Mouse (Mus musculus) midbrain, embryonic 16.5 days (tissue): Measurements from ENCODE around the gene Mmp24. TPM values are rescaled to one million over a fixed set of nuclear protein-coding genes. Genes with fewer than 3 reads are reported as not detected.

ENCODE experiments used
- ATAC-seq: fragments of 200-750 bp; cut with Nextera tagmentation; 2 replicates; pipeline ENCODE4 v1.8.0; 2017; ENCODE audit warnings: moderate TSS enrichment
- H3K27ac ChIP-seq: fragments of 300-500 bp; sonication (generic); 2 replicates; pipeline ENCODE4 v1.5.1; 2014; ENCODE audit warnings: mild to moderate bottlenecking, low read length, mixed read lengths
- H3K27me3 ChIP-seq: fragments of 300-500 bp; sonication (generic); 2 replicates; pipeline ENCODE4 v1.6.1; 2014; ENCODE audit warnings: low read depth, low read length, mixed read lengths; ENCODE audit not compliant: control insufficient read depth, insufficient read depth
- H3K36me3 ChIP-seq: fragments of 300-500 bp; sonication (generic); 2 replicates; pipeline ENCODE4 v1.6.1; 2014; ENCODE audit warnings: mild to moderate bottlenecking, low read length, moderate library complexity, mixed read lengths; ENCODE audit not compliant: control insufficient read depth, insufficient read depth
- H3K4me1 ChIP-seq: fragments of 300-500 bp; sonication (generic); 2 replicates; pipeline ENCODE4 v1.6.1; 2014; ENCODE audit warnings: mild to moderate bottlenecking, low read length, mixed read lengths; ENCODE audit not compliant: control insufficient read depth, insufficient read depth
- H3K4me2 ChIP-seq: fragments of 300-500 bp; sonication (generic); 2 replicates; pipeline ENCODE4 v1.6.1; 2014; ENCODE audit warnings: mild to moderate bottlenecking, low read length, mixed read lengths
- H3K4me3 ChIP-seq: fragments of 300-500 bp; sonication (generic); 2 replicates; pipeline ENCODE4 v1.5.1; 2014; ENCODE audit warnings: low read depth, mild to moderate bottlenecking, low read length, moderate library complexity, mixed read lengths
- H3K9ac ChIP-seq: fragments of 300-500 bp; sonication (generic); 2 replicates; pipeline ENCODE4 v1.6.1; 2014; ENCODE audit warnings: low read depth, low read length, mixed read lengths
- H3K9me3 ChIP-seq: fragments of 300-500 bp; sonication (generic); replicated peaks from 2 replicates; pipeline ENCODE4 v1.6.1; 2014; ENCODE audit warnings: mild to moderate bottlenecking, low read length, mixed read lengths; ENCODE audit not compliant: control insufficient read depth, poor library complexity, severe bottlenecking
- WGBS: fragments of 180-500 bp; shearing (Covaris S2); extraction: QIAGEN DNeasy Blood & Tissue Kit; methylation state at CpG from one replicate; pipeline ENCODE4 v1.1.7; 2014; 5-methylcytosine and 5-hydroxymethylcytosine counted together
- polyA plus RNA-seq: library from polyadenylated mRNA; unstranded; fragments of >200 nt; fragmentation: Nextera tagmentation; extraction: Ambion mirVana; gene quantifications from 2 replicates; pipeline ENCODE4 v1.2.1, GENCODE M21; 2015

The Mmp24 gene
- polyA plus RNA-seq, 1 experiment from 2014 or later: 16.7 TPM

GRCm38 (mm10) chr2:155849464-155849863 is 74.3 kb downstream of the Mmp24 start:
- H3K36me3 ChIP-seq: peaks cover 18% of the 10 kb centered on the region

GRCm38 (mm10) chr2:155850120-155850519 is 75.0 kb downstream of the Mmp24 start:
- no peaks in the 10 kb centered on the region for H3K4me1 ChIP-seq
- H3K4me2 ChIP-seq: no peak overlapping the region
- 78% methylated on average over 7 of the region's 7 CpGs for whole genome bisulfite sequencing
- no peaks in the 10 kb centered on the region for H3K9me3 ChIP-seq
- no peak overlapping the region for H3K27ac ChIP-seq
- H3K36me3 ChIP-seq: peaks cover 14% of the 10 kb centered on the region
- H3K4me3 ChIP-seq: no peak overlapping the region
- no peaks in the 10 kb centered on the region for H3K27me3 ChIP-seq
- no peak overlapping the region for H3K9ac ChIP-seq
- ATAC-seq: no peak

More at GRCm38 (mm10) chr2:155849464-155849863, 74.3 kb downstream of the Mmp24 start:
- 71% methylated on average over 7 of the region's 7 CpGs for WGBS
- no peak overlapping the region for H3K9ac ChIP-seq
- ATAC-seq: no peak
- no peaks in the 10 kb centered on the region for H3K27me3 ChIP-seq
- H3K27ac ChIP-seq: no peak overlapping the region
- H3K4me1 ChIP-seq: no peaks in the 10 kb centered on the region
- no peak overlapping the region for H3K4me2 ChIP-seq
- no peaks in the 10 kb centered on the region for H3K9me3 ChIP-seq
- H3K4me3 ChIP-seq: no peak overlapping the region

GRCm38 (mm10) chr2:155852536-155852935 is 77.4 kb downstream of the Mmp24 start:
- Histone ChIP-seq H3K9me3 (no peaks in the 10 kb centered on the region), H3K4me2 (no peak overlapping the region), H3K9ac (no peak overlapping the region), H3K36me3 (peaks cover 6% of the 10 kb centered on the region; the same call in 1 of the 2 replicates), H3K27ac (no peak overlapping the region), H3K4me1 (no peaks in the 10 kb centered on the region), H3K27me3 (no peaks in the 10 kb centered on the region), H3K4me3 (no peak overlapping the region)
- 94% methylated on average over 5 of the region's 5 CpGs for WGBS
- no peak for ATAC-seq

- no peak for ATAC-seq
- Histone ChIP-seq H3K4me3 (no peak overlapping the region), H3K9ac (no peak overlapping the region), H3K27ac (no peak overlapping the region), H3K27me3 (no peaks in the 10 kb centered on the region), H3K9me3 (no peaks in the 10 kb centered on the region), H3K36me3 (no peaks in the 10 kb centered on the region), H3K4me2 (no peak overlapping the region), H3K4me1 (peaks cover 11% of the 10 kb centered on the region)
- WGBS: 85% methylated on average over 7 of the region's 7 CpGs
These were observed 85.0 kb downstream of the Mmp24 start for GRCm38 (mm10) chr2:155860102-155860501.

GRCm38 (mm10) chr2:155861581-155861980 is 86.4 kb downstream of the Mmp24 start:
- H3K4me1 ChIP-seq: peaks cover 11% of the 10 kb centered on the region
- no peak overlapping the region for H3K4me2 ChIP-seq
- H3K36me3 ChIP-seq: no peaks in the 10 kb centered on the region
- 95% methylated on average over 6 of the region's 6 CpGs for WGBS
- no peak overlapping the region for H3K9ac ChIP-seq
- H3K27me3 ChIP-seq: no peaks in the 10 kb centered on the region
- H3K27ac ChIP-seq: no peak overlapping the region
- no peak for ATAC-seq
- no peaks in the 10 kb centered on the region for H3K9me3 ChIP-seq
- H3K4me3 ChIP-seq: no peak overlapping the region

GRCm38 (mm10) chr2:155862573-155863300 is 87.6 kb downstream of the Mmp24 start:
- Histone ChIP-seq H3K9me3 (no peaks in the 10 kb centered on the region), H3K4me1 (peaks cover 11% of the 10 kb centered on the region), H3K4me2 (peak overlapping the region; percentile 18), H3K27me3 (no peaks in the 10 kb centered on the region), H3K36me3 (no peaks in the 10 kb centered on the region), H3K9ac (no peak overlapping the region), H3K4me3 (no peak overlapping the region), H3K27ac (peak overlapping the region; percentile 40)
- ATAC-seq: peak; percentile 94
- 61% methylated on average over 13 of the region's 13 CpGs for WGBS

- Histone ChIP-seq H3K36me3 (no peaks in the 10 kb centered on the region), H3K9ac (no peak overlapping the region), H3K27me3 (no peaks in the 10 kb centered on the region), H3K4me2 (peak overlapping the region; percentile 18), H3K27ac (peak overlapping the region; percentile 39), H3K4me3 (no peak overlapping the region), H3K4me1 (peaks cover 11% of the 10 kb centered on the region), H3K9me3 (no peaks in the 10 kb centered on the region)
- ATAC-seq: peak; percentile 54
- WGBS: 38% methylated on average over 11 of the region's 11 CpGs
These were observed 88.2 kb downstream of the Mmp24 start for GRCm38 (mm10) chr2:155863301-155863867.

Other genes starting within 250 kb of the Mmp24 start
- gene Gss, start 182.5 kb upstream of the Mmp24 start, polyA plus RNA-seq: 13.6 and 15.1 TPM in 2 replicates
- 0.80 and 1.0 TPM in 2 replicates for gene Myh7b, start 164.1 kb upstream of the Mmp24 start, polyA plus RNA-seq
- 152 and 157 TPM in 2 replicates for gene Trpc4ap, start 83.0 kb upstream of the Mmp24 start, polyA plus RNA-seq
- gene Edem2, start 45.9 kb upstream of the Mmp24 start, polyA plus RNA-seq: 46.3 and 49.6 TPM in 2 replicates
- not detected in 2 replicates for gene Gm17581, start 39.5 kb upstream of the Mmp24 start, polyA plus RNA-seq
- 2.4 and 2.8 TPM in 2 replicates for gene Procr, start 24.2 kb upstream of the Mmp24 start, polyA plus RNA-seq
- 38.9 and 44.0 TPM in 2 replicates for gene BC029722, start 44.1 kb downstream of the Mmp24 start, polyA plus RNA-seq
- 134 and 136 TPM in 2 replicates for gene Eif6, start 51.6 kb downstream of the Mmp24 start, polyA plus RNA-seq
- gene Fam83c, start 59.5 kb downstream of the Mmp24 start, polyA plus RNA-seq: 0.49 and 0.51 TPM in 2 replicates
- 63.3 and 66.8 TPM in 2 replicates for gene Uqcc1, start 155.0 kb downstream of the Mmp24 start, polyA plus RNA-seq
- not detected in 2 replicates for gene Gm15557, start 165.4 kb downstream of the Mmp24 start, polyA plus RNA-seq
- gene Gdf5, start 170.0 kb downstream of the Mmp24 start, polyA plus RNA-seq: 0.95 and 1.8 TPM in 2 replicates
- 13.3 and 13.7 TPM in 2 replicates for gene Cep250, start 181.1 kb downstream of the Mmp24 start, polyA plus RNA-seq
- gene 6430550D23Rik, start 232.6 kb downstream of the Mmp24 start, polyA plus RNA-seq: 1.2 and 1.3 TPM in 2 replicates
- 407 and 448 TPM in 2 replicates for gene Ergic3, start 232.7 kb downstream of the Mmp24 start, polyA plus RNA-seq